Mouse (Mus musculus): ENCODE results near the gene Mthfs. TPM values are rescaled to one million over a fixed set of nuclear protein-coding genes. Genes with fewer than 3 reads are reported as not detected.
"Not testable (repeated sequence)": the region's sequence is repeated elsewhere in the genome, so short reads cannot be mapped to it uniquely, and the experiment has no call there.

Gene Mthfs
- polyA plus RNA-seq, 1 experiment, result 8.1 TPM

GRCm38 (mm10) chr9:89240516-89241019, 30.1 kb downstream of the Mthfs start:
- not testable (repeated sequence) for H3K79me2 ChIP-seq (ENCODE audit: control insufficient read depth, insufficient read depth); H3ac ChIP-seq (ENCODE audit: control insufficient read depth, insufficient read length, low read depth); H3K4me3 ChIP-seq (ENCODE audit: insufficient read depth, poor library complexity, severe bottlenecking); H3K27me3 ChIP-seq (ENCODE audit: control insufficient read depth, insufficient read depth, insufficient read length); H3K36me3 ChIP-seq (ENCODE audit: control insufficient read depth, insufficient read depth); H3K79me3 ChIP-seq (ENCODE audit: low read depth)

- Histone ChIP-seq H3K36me3 (ENCODE audit: control insufficient read depth, insufficient read depth) (no peaks in the 10 kb centered on the region), H3K79me3 (ENCODE audit: low read depth) (no peaks in the 10 kb centered on the region), H3K4me3 (ENCODE audit: insufficient read depth, poor library complexity, severe bottlenecking) (no peak overlapping the region), H3K79me2 (ENCODE audit: control insufficient read depth, insufficient read depth) (no peaks in the 10 kb centered on the region), H3ac (ENCODE audit: control insufficient read depth, insufficient read length, low read depth) (no peak overlapping the region), H3K27me3 (ENCODE audit: control insufficient read depth, insufficient read depth, insufficient read length) (no peaks in the 10 kb centered on the region)
- TF ChIP-seq MYOG (IDR thresholded peaks at IDR 0.05; ENCODE audit: control insufficient read depth, extremely low read depth, insufficient read length) (no peak), MAX (IDR thresholded peaks at IDR 0.05) (no peak), CEBPB (IDR thresholded peaks at IDR 0.05; ENCODE audit: low read depth) (no peak), FOSL1 (IDR thresholded peaks at IDR 0.05; ENCODE audit: insufficient read depth, low read length, poor library complexity, severe bottlenecking) (no peak), CTCF (IDR thresholded peaks at IDR 0.05; ENCODE audit: control insufficient read depth, insufficient read depth, insufficient read length) (no peak), USF1 (IDR thresholded peaks at IDR 0.05; ENCODE audit: low read depth) (no peak)
Measured at GRCm38 (mm10) chr9:89253400-89253799, 42.9 kb downstream of the Mthfs start.

- TF ChIP-seq CEBPB (IDR thresholded peaks at IDR 0.05; ENCODE audit: low read depth), result peak; percentile 32
- TF ChIP-seq USF1 (IDR thresholded peaks at IDR 0.05; ENCODE audit: low read depth), result no peak
- TF ChIP-seq FOSL1 (IDR thresholded peaks at IDR 0.05; ENCODE audit: insufficient read depth, low read length, poor library complexity, severe bottlenecking), result no peak
- no peak for TF ChIP-seq MYOG (IDR thresholded peaks at IDR 0.05; ENCODE audit: control insufficient read depth, extremely low read depth, insufficient read length)
- no peak for TF ChIP-seq MAX (IDR thresholded peaks at IDR 0.05)
- TF ChIP-seq CTCF (IDR thresholded peaks at IDR 0.05; ENCODE audit: control insufficient read depth, insufficient read depth, insufficient read length), result no peak
- H3K27me3 ChIP-seq (ENCODE audit: control insufficient read depth, insufficient read depth, insufficient read length), result no peaks in the 10 kb centered on the region
- no peak overlapping the region for H3K4me3 ChIP-seq (ENCODE audit: insufficient read depth, poor library complexity, severe bottlenecking)
- H3K36me3 ChIP-seq (ENCODE audit: control insufficient read depth, insufficient read depth), result no peaks in the 10 kb centered on the region
- H3K79me2 ChIP-seq (ENCODE audit: control insufficient read depth, insufficient read depth), result no peaks in the 10 kb centered on the region
- H3K79me3 ChIP-seq (ENCODE audit: low read depth), result no peaks in the 10 kb centered on the region
- no peak overlapping the region for H3ac ChIP-seq (ENCODE audit: control insufficient read depth, insufficient read length, low read depth)
Measured at GRCm38 (mm10) chr9:89256556-89257335, 46.3 kb downstream of the Mthfs start.

- H3K4me3 ChIP-seq (ENCODE audit: insufficient read depth, poor library complexity, severe bottlenecking), result no peak overlapping the region
- no peaks in the 10 kb centered on the region for H3K27me3 ChIP-seq (ENCODE audit: control insufficient read depth, insufficient read depth, insufficient read length)
- H3K79me2 ChIP-seq (ENCODE audit: control insufficient read depth, insufficient read depth), result no peaks in the 10 kb centered on the region
- H3K79me3 ChIP-seq (ENCODE audit: low read depth), result no peaks in the 10 kb centered on the region
- TF ChIP-seq USF1 (IDR thresholded peaks at IDR 0.05; ENCODE audit: low read depth) (no peak), CEBPB (IDR thresholded peaks at IDR 0.05; ENCODE audit: low read depth) (no peak), CTCF (IDR thresholded peaks at IDR 0.05; ENCODE audit: control insufficient read depth, insufficient read depth, insufficient read length) (no peak), MAX (IDR thresholded peaks at IDR 0.05) (no peak), MYOD1 (IDR thresholded peaks at IDR 0.05; ENCODE audit: control insufficient read depth, insufficient read length, low read depth) (no peak)
- no peaks in the 10 kb centered on the region for H3K36me3 ChIP-seq (ENCODE audit: control insufficient read depth, insufficient read depth)
- no peak overlapping the region for H3ac ChIP-seq (ENCODE audit: control insufficient read depth, insufficient read length, low read depth)
Measured at GRCm38 (mm10) chr9:89263968-89264367, 53.5 kb downstream of the Mthfs start.

GRCm38 (mm10) chr9:89264571-89264970, 54.1 kb downstream of the Mthfs start:
- TF ChIP-seq MAX (IDR thresholded peaks at IDR 0.05) (no peak), FOSL1 (IDR thresholded peaks at IDR 0.05; ENCODE audit: insufficient read depth, low read length, poor library complexity, severe bottlenecking) (no peak), MYOG (IDR thresholded peaks at IDR 0.05; ENCODE audit: control insufficient read depth, extremely low read depth, insufficient read length) (no peak), CEBPB (IDR thresholded peaks at IDR 0.05; ENCODE audit: low read depth) (no peak), CTCF (IDR thresholded peaks at IDR 0.05; ENCODE audit: control insufficient read depth, insufficient read depth, insufficient read length) (no peak), USF1 (IDR thresholded peaks at IDR 0.05; ENCODE audit: low read depth) (no peak), MYOD1 (IDR thresholded peaks at IDR 0.05; ENCODE audit: control insufficient read depth, insufficient read length, low read depth) (no peak)
- Histone ChIP-seq H3K27me3 (ENCODE audit: control insufficient read depth, insufficient read depth, insufficient read length) (no peaks in the 10 kb centered on the region), H3K4me3 (ENCODE audit: insufficient read depth, poor library complexity, severe bottlenecking) (no peak overlapping the region), H3K36me3 (ENCODE audit: control insufficient read depth, insufficient read depth) (no peaks in the 10 kb centered on the region), H3ac (ENCODE audit: control insufficient read depth, insufficient read length, low read depth) (no peak overlapping the region), H3K79me2 (ENCODE audit: control insufficient read depth, insufficient read depth) (no peaks in the 10 kb centered on the region), H3K79me3 (ENCODE audit: low read depth) (no peaks in the 10 kb centered on the region)

GRCm38 (mm10) chr9:89267093-89267492, 56.6 kb downstream of the Mthfs start:
- no peak overlapping the region for H3ac ChIP-seq (ENCODE audit: control insufficient read depth, insufficient read length, low read depth)
- no peak for TF ChIP-seq CEBPB (IDR thresholded peaks at IDR 0.05; ENCODE audit: low read depth)
- no peak for TF ChIP-seq MAX (IDR thresholded peaks at IDR 0.05)
- TF ChIP-seq FOSL1 (IDR thresholded peaks at IDR 0.05; ENCODE audit: insufficient read depth, low read length, poor library complexity, severe bottlenecking), result no peak
- no peak for TF ChIP-seq USF1 (IDR thresholded peaks at IDR 0.05; ENCODE audit: low read depth)
- TF ChIP-seq MYOG (IDR thresholded peaks at IDR 0.05; ENCODE audit: control insufficient read depth, extremely low read depth, insufficient read length), result no peak
- no peak for TF ChIP-seq MYOD1 (IDR thresholded peaks at IDR 0.05; ENCODE audit: control insufficient read depth, insufficient read length, low read depth)
- TF ChIP-seq CTCF (IDR thresholded peaks at IDR 0.05; ENCODE audit: control insufficient read depth, insufficient read depth, insufficient read length), result no peak
- no peaks in the 10 kb centered on the region for H3K36me3 ChIP-seq (ENCODE audit: control insufficient read depth, insufficient read depth)
- no peak overlapping the region for H3K4me3 ChIP-seq (ENCODE audit: insufficient read depth, poor library complexity, severe bottlenecking)
- H3K79me2 ChIP-seq (ENCODE audit: control insufficient read depth, insufficient read depth), result no peaks in the 10 kb centered on the region
- H3K79me3 ChIP-seq (ENCODE audit: low read depth), result no peaks in the 10 kb centered on the region
- H3K27me3 ChIP-seq (ENCODE audit: control insufficient read depth, insufficient read depth, insufficient read length), result no peaks in the 10 kb centered on the region
